Mouse (Mus musculus): Measurements from ENCODE around the gene Ghr. TPM values are rescaled to one million over a fixed set of nuclear protein-coding genes. Genes with fewer than 3 reads are reported as not detected.

Ghr gene
- polyA plus RNA-seq, 1 experiment from 2014 or later = 55.5 TPM

- Histone ChIP-seq H3K4me1 (replicated peaks) (peaks cover 4% of the 10 kb centered on the region), H3K27me3 (no peaks in the 10 kb centered on the region), H3K4me2 (peak overlapping the region; percentile 56), H3K9me3 (replicated peaks) (no peaks in the 10 kb centered on the region), H3K4me3 (peak overlapping the region; percentile 39), H3K36me3 (no peaks in the 10 kb centered on the region), H3K27ac (no peak overlapping the region), H3K9ac (no peak overlapping the region)
- 48% methylated on average over 4 of the region's 4 CpGs for WGBS
- no peak for ATAC-seq (replicated peaks; ENCODE audit: insufficient number of reproducible peaks, insufficient read depth, low FRiP score, low read depth)
Observed at GRCm38 (mm10) chr15:3356073-3356766, 227.1 kb downstream of the Ghr start.

GRCm38 (mm10) chr15:3353696-3354095, 229.6 kb downstream of the Ghr start:
- no peaks in the 10 kb centered on the region for H3K9me3 ChIP-seq (replicated peaks)
- H3K27ac ChIP-seq = no peak overlapping the region
- no peak for ATAC-seq (replicated peaks; ENCODE audit: insufficient number of reproducible peaks, insufficient read depth, low FRiP score, low read depth)
- 79% methylated on average over 2 of the region's 2 CpGs for WGBS
- no peaks in the 10 kb centered on the region for H3K36me3 ChIP-seq
- H3K4me3 ChIP-seq = no peak overlapping the region
- H3K4me1 ChIP-seq (replicated peaks) = peaks cover 4% of the 10 kb centered on the region
- H3K27me3 ChIP-seq = no peaks in the 10 kb centered on the region
- H3K4me2 ChIP-seq = no peak overlapping the region
- H3K9ac ChIP-seq = no peak overlapping the region

- Histone ChIP-seq H3K4me1 (replicated peaks) (peaks cover 4% of the 10 kb centered on the region; the same call in 1 of the 2 replicates), H3K9ac (no peak overlapping the region), H3K27ac (no peak overlapping the region), H3K36me3 (no peaks in the 10 kb centered on the region), H3K27me3 (no peaks in the 10 kb centered on the region), H3K4me2 (no peak overlapping the region), H3K9me3 (replicated peaks) (no peaks in the 10 kb centered on the region), H3K4me3 (no peak overlapping the region)
- no peak for ATAC-seq (replicated peaks; ENCODE audit: insufficient number of reproducible peaks, insufficient read depth, low FRiP score, low read depth)
- WGBS = 56% methylated on average over 6 of the region's 6 CpGs
Observed at GRCm38 (mm10) chr15:3349306-3350064, 233.8 kb downstream of the Ghr start.

- Histone ChIP-seq H3K4me1 (replicated peaks) (peaks cover 4% of the 10 kb centered on the region; the same call in 1 of the 2 replicates), H3K36me3 (no peaks in the 10 kb centered on the region), H3K4me3 (no peak overlapping the region), H3K9me3 (replicated peaks) (no peaks in the 10 kb centered on the region), H3K27me3 (no peaks in the 10 kb centered on the region), H3K9ac (no peak overlapping the region), H3K27ac (no peak overlapping the region), H3K4me2 (no peak overlapping the region)
- 74% methylated on average over 3 of the region's 3 CpGs for WGBS
- no peak for ATAC-seq (replicated peaks; ENCODE audit: insufficient number of reproducible peaks, insufficient read depth, low FRiP score, low read depth)
Observed at GRCm38 (mm10) chr15:3346682-3347081, 236.6 kb downstream of the Ghr start.

GRCm38 (mm10) chr15:3344555-3344954, 238.7 kb downstream of the Ghr start:
- Histone ChIP-seq H3K36me3 (peaks cover 8% of the 10 kb centered on the region; the same call in 1 of the 2 replicates), H3K4me1 (replicated peaks) (peaks cover 4% of the 10 kb centered on the region; the same call in 1 of the 2 replicates), H3K9me3 (replicated peaks) (no peaks in the 10 kb centered on the region), H3K4me3 (no peak overlapping the region), H3K27me3 (no peaks in the 10 kb centered on the region), H3K4me2 (no peak overlapping the region), H3K27ac (no peak overlapping the region), H3K9ac (no peak overlapping the region)
- no peak for ATAC-seq (replicated peaks; ENCODE audit: insufficient number of reproducible peaks, insufficient read depth, low FRiP score, low read depth)
- 87% methylated on average over 4 of the region's 4 CpGs for WGBS

- Histone ChIP-seq H3K4me2 (no peak overlapping the region), H3K27ac (no peak overlapping the region), H3K4me3 (no peak overlapping the region), H3K27me3 (no peaks in the 10 kb centered on the region), H3K36me3 (peaks cover 24% of the 10 kb centered on the region), H3K9ac (no peak overlapping the region), H3K9me3 (replicated peaks) (0 out of 2 replicates have a peak, but pooled peaks cover 5% of the 10 kb centered on the region), H3K4me1 (replicated peaks) (no peaks in the 10 kb centered on the region; the same call in 1 of the 2 replicates)
- 74% methylated on average over 4 of the region's 4 CpGs for WGBS
- ATAC-seq (replicated peaks; ENCODE audit: insufficient number of reproducible peaks, insufficient read depth, low FRiP score, low read depth) = no peak
Observed at GRCm38 (mm10) chr15:3341806-3342582, 241.3 kb downstream of the Ghr start.

GRCm38 (mm10) chr15:3339847-3340246, 243.4 kb downstream of the Ghr start:
- no peak overlapping the region for H3K27ac ChIP-seq
- ATAC-seq (replicated peaks; ENCODE audit: insufficient number of reproducible peaks, insufficient read depth, low FRiP score, low read depth) = no peak
- H3K9ac ChIP-seq = no peak overlapping the region
- no peaks in the 10 kb centered on the region; the same call in 1 of the 2 replicates for H3K4me1 ChIP-seq (replicated peaks)
- H3K27me3 ChIP-seq = no peaks in the 10 kb centered on the region
- no peak overlapping the region for H3K4me3 ChIP-seq
- 0 out of 2 replicates have a peak, but pooled peaks cover 5% of the 10 kb centered on the region for H3K9me3 ChIP-seq (replicated peaks)
- WGBS = 72% methylated on average over 3 of the region's 3 CpGs
- H3K36me3 ChIP-seq = peaks cover 32% of the 10 kb centered on the region
- no peak overlapping the region for H3K4me2 ChIP-seq

GRCm38 (mm10) chr15:3332517-3332916, 250.8 kb downstream of the Ghr start:
- Histone ChIP-seq H3K9me3 (replicated peaks) (no peaks in the 10 kb centered on the region), H3K4me2 (no peak overlapping the region), H3K27ac (peak overlapping the region; percentile 12; the same call in 1 of the 2 replicates), H3K27me3 (no peaks in the 10 kb centered on the region), H3K36me3 (peaks cover 17% of the 10 kb centered on the region), H3K9ac (no peak overlapping the region), H3K4me1 (replicated peaks) (no peaks in the 10 kb centered on the region), H3K4me3 (no peak overlapping the region)
- WGBS = 55% methylated on average over 4 of the region's 4 CpGs
- no peak; the same call in 1 of the 2 replicates for ATAC-seq (replicated peaks; ENCODE audit: insufficient number of reproducible peaks, insufficient read depth, low FRiP score, low read depth)

GRCm38 (mm10) chr15:3331813-3332212, 251.5 kb downstream of the Ghr start:
- no peak overlapping the region for H3K4me3 ChIP-seq
- no peak for ATAC-seq (replicated peaks; ENCODE audit: insufficient number of reproducible peaks, insufficient read depth, low FRiP score, low read depth)
- no peak overlapping the region for H3K9ac ChIP-seq
- no peaks in the 10 kb centered on the region for H3K9me3 ChIP-seq (replicated peaks)
- no peak overlapping the region for H3K4me2 ChIP-seq
- H3K27ac ChIP-seq = no peak overlapping the region
- H3K4me1 ChIP-seq (replicated peaks) = no peaks in the 10 kb centered on the region
- peaks cover 12% of the 10 kb centered on the region for H3K36me3 ChIP-seq
- 84% methylated on average over 2 of the region's 2 CpGs for WGBS
- H3K27me3 ChIP-seq = no peaks in the 10 kb centered on the region

- ATAC-seq (replicated peaks; ENCODE audit: insufficient number of reproducible peaks, insufficient read depth, low FRiP score, low read depth) = no peak
Observed at GRCm38 (mm10) chr15:3330291-3330690, 253.0 kb downstream of the Ghr start.

GRCm38 (mm10) chr15:3323041-3323440, 260.3 kb downstream of the Ghr start:
- no peak overlapping the region for H3K4me3 ChIP-seq
- peaks cover 16% of the 10 kb centered on the region; the same call in 1 of the 2 replicates for H3K36me3 ChIP-seq
- no peak overlapping the region for H3K27ac ChIP-seq
- no peak overlapping the region for H3K9ac ChIP-seq
- no peak overlapping the region for H3K4me2 ChIP-seq
- H3K27me3 ChIP-seq = no peaks in the 10 kb centered on the region
- H3K9me3 ChIP-seq (replicated peaks) = no peaks in the 10 kb centered on the region
- ATAC-seq (replicated peaks; ENCODE audit: insufficient number of reproducible peaks, insufficient read depth, low FRiP score, low read depth) = no peak
- H3K4me1 ChIP-seq (replicated peaks) = no peaks in the 10 kb centered on the region

More at GRCm38 (mm10) chr15:3330291-3330690, 253.0 kb downstream of the Ghr start:
- H3K4me1 ChIP-seq (replicated peaks) = no peaks in the 10 kb centered on the region
- H3K27me3 ChIP-seq = no peaks in the 10 kb centered on the region
- WGBS = 68% methylated on average over 1 of the region's 1 CpGs
- no peak overlapping the region for H3K27ac ChIP-seq
- H3K4me3 ChIP-seq = no peak overlapping the region
- H3K9ac ChIP-seq = no peak overlapping the region
- H3K36me3 ChIP-seq = peaks cover 5% of the 10 kb centered on the region; the same call in 1 of the 2 replicates
- H3K4me2 ChIP-seq = no peak overlapping the region
- no peaks in the 10 kb centered on the region for H3K9me3 ChIP-seq (replicated peaks)
